Mouse (Mus musculus) ES-Bruce4 (cell line): Measurements from ENCODE around the gene Wdtc1.

ENCODE experiments used
- CTCF ChIP-seq: IDR thresholded peaks from one replicate; pipeline ENCODE4 v1.8.1; 2011; ENCODE audit warnings: low read depth, low read length
- POLR2A ChIP-seq: IDR thresholded peaks from one replicate; pipeline ENCODE4 v1.8.1; 2011; ENCODE audit warnings: low read length; ENCODE audit not compliant: insufficient read depth

- TF ChIP-seq CTCF (no peak), POLR2A (no peak)
Measured at GRCm38 (mm10) chr4:133390042-133390441, 36.8 kb upstream of the Wdtc1 start.
